Mouse (Mus musculus): Measurements from ENCODE around the gene Mrpl45. TPM values are rescaled to one million over a fixed set of nuclear protein-coding genes. Genes with fewer than 3 reads are reported as not detected.
A peak's percentile ranks its signal among the peaks of the same experiment; 100 is the strongest.

Gene Mrpl45
- polyA plus RNA-seq, 1 experiment from 2014 or later = 43.0 TPM

DNA sequence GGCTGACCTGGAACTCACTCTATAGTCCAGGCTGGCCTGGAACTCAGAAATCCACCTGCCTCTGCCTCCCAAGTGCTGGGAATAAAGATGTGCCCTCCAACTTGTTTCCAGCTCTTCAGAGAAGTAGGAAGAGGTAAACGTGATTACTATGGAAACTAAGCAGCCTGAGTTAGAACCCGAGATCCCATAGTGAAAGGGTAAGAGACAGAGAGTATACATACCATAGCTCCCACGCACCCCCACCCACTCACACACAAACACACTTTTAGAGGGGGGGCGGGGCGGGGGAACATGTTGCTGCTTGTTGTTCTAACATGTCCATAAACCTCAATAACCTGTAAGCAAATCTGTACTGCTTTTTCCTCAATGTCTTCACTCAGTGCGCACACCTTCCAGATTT lies 37.1 kb upstream of the Mrpl45 start:
- 78% methylated on average over 6 of the region's 6 CpGs for WGBS
- Histone ChIP-seq H3K4me1 (replicated peaks; ENCODE audit: control insufficient read depth, insufficient read depth, low read length) (peaks cover 11% of the 10 kb centered on the region), H3K9ac (ENCODE audit: low read length) (peak overlapping the region; percentile 100; the same call in 1 of the 2 replicates), H3K36me3 (ENCODE audit: control insufficient read depth, insufficient read depth, low read length) (no peaks in the 10 kb centered on the region), H3K27me3 (ENCODE audit: control insufficient read depth, insufficient read depth, low read depth, low read length) (no peaks in the 10 kb centered on the region), H3K4me3 (ENCODE audit: low read length) (peak overlapping the region; percentile 100), H3K27ac (ENCODE audit: low read length) (no peak overlapping the region), H3K4me2 (ENCODE audit: low read depth, low read length) (peak overlapping the region; percentile 68), H3K9me3 (ENCODE audit: control insufficient read depth, low read length) (no peaks in the 10 kb centered on the region)
- ATAC-seq (ENCODE audit: low read depth) = no peak

DNA sequence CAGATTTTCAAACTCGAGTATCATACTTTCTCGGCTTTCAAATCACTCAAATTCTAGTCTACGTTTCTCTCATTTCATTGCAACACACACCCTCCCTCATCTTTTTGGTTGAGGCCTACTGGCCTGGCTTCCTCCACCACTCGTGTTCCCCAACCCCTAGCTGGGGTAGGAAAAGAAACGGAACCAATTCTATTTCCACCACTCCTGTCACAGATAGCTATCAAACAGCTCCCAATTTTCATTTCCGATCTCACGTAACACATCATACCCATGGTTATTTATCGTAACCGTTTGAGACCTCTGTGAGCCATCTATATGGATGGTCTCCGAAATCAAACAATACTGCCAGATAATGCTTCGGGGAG lies 36.5 kb upstream of the Mrpl45 start:
- WGBS = 9% methylated on average over 11 of the region's 11 CpGs
- Histone ChIP-seq H3K4me1 (replicated peaks; ENCODE audit: control insufficient read depth, insufficient read depth, low read length) (peaks cover 11% of the 10 kb centered on the region), H3K9ac (ENCODE audit: low read length) (peak overlapping the region; percentile 100), H3K4me2 (ENCODE audit: low read depth, low read length) (peak overlapping the region; percentile 68), H3K27me3 (ENCODE audit: control insufficient read depth, insufficient read depth, low read depth, low read length) (no peaks in the 10 kb centered on the region), H3K36me3 (ENCODE audit: control insufficient read depth, insufficient read depth, low read length) (no peaks in the 10 kb centered on the region), H3K4me3 (ENCODE audit: low read length) (peak overlapping the region; percentile 100), H3K27ac (ENCODE audit: low read length) (peak overlapping the region; percentile 97), H3K9me3 (ENCODE audit: control insufficient read depth, low read length) (no peaks in the 10 kb centered on the region)
- no peak for ATAC-seq (ENCODE audit: low read depth)

DNA sequence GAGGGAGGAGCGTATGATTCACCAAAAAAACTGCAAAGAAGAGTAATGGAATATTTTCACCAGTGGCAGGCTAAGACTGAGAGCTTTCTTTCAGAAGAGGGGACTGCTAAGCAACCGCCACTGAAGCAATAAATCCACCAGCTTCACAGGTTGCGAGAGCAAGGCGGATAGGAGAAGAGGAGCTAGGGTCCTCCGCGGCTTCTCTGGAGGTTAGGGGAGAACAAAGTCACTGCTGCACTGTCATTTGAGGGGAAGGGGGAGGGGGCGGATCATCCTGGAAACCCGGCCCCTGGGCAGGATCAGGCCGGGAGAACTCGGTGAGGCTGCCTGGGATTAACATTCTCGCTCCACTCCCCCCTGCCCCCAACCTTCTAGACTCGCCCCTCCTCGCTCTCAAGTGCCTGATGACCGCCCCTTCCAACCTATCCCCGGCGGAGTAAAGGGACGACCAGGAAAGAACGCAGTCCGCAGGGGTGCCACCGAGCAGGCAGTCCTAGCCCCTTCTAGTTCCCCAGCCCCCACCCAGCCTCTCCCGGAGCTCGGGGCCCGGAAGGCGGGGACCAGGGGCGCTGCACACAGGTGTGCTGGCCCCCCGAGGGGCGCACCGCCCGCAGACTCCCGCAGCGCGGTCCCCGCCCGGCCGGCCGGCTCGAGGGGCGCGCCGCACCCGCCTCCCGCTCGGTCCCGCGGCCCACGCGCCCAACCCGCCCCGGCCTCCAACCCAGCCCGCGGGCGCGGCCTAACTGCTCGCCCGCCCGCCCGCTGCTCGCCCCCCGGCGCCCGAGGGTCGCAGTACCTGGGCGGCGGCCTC lies 35.9 kb upstream of the Mrpl45 start:
- ATAC-seq (ENCODE audit: low read depth) = peak; percentile 84
- Histone ChIP-seq H3K4me1 (replicated peaks; ENCODE audit: control insufficient read depth, insufficient read depth, low read length) (peaks cover 11% of the 10 kb centered on the region), H3K36me3 (ENCODE audit: control insufficient read depth, insufficient read depth, low read length) (no peaks in the 10 kb centered on the region), H3K4me2 (ENCODE audit: low read depth, low read length) (peak overlapping the region; percentile 68), H3K4me3 (ENCODE audit: low read length) (peak overlapping the region; percentile 100), H3K9ac (ENCODE audit: low read length) (peak overlapping the region; percentile 100), H3K27me3 (ENCODE audit: control insufficient read depth, insufficient read depth, low read depth, low read length) (no peaks in the 10 kb centered on the region), H3K27ac (ENCODE audit: low read length) (peak overlapping the region; percentile 97), H3K9me3 (ENCODE audit: control insufficient read depth, low read length) (no peaks in the 10 kb centered on the region)
- WGBS = 1% methylated on average over 50 of the region's 64 CpGs

DNA sequence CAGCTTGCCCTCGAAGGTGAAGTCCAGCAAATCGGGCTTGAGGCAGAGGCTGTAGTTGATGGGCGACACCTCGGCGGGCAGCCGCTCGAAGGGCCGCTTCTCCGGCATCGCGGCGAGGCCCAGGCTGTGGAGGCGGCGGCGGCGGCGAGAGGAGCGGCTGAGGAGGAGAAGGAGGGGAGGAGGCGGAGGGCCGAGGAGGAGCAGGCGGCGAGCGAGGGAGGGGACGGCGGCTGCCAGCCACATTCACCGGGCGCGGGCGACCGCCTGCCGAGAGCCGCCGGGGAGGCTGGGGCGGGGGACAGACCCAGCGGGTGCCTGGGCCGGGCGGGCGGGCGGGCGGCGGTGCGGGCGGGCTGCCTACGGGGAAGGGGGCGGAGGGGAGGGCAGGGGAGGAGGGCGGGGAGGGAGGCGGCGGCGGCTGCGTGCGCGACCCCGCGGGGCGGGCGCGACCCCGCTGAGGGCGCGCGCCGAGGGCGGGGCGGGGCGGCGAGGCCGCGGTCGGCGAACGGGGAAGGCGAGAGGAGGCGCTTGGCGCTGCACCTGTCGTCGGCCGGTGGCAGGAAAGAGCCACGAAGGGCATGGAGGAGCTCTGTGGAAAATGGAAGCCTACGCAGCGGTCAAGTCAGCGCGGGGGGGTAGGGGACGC lies 35.2 kb upstream of the Mrpl45 start, which contains the start of gene Npepps:
Gene Npepps, minus strand, starts transcription at position 423 of the 646 bp plus-strand sequence.
- peak within 1 kb of the TSS; percentile 68 for H3K4me2 ChIP-seq (ENCODE audit: low read depth, low read length)
- no peaks in the 10 kb centered on the region for H3K36me3 ChIP-seq (ENCODE audit: control insufficient read depth, insufficient read depth, low read length)
- H3K4me3 ChIP-seq (ENCODE audit: low read length) = peak within 1 kb of the TSS; percentile 100
- WGBS = 0% methylated on average over 32 of the region's 83 CpGs
- H3K27ac ChIP-seq (ENCODE audit: low read length) = peak within 1 kb of the TSS; percentile 97
- peaks cover 11% of the 10 kb centered on the region for H3K4me1 ChIP-seq (replicated peaks; ENCODE audit: control insufficient read depth, insufficient read depth, low read length)
- no peaks in the 10 kb centered on the region for H3K9me3 ChIP-seq (ENCODE audit: control insufficient read depth, low read length)
- no peaks in the 10 kb centered on the region for H3K27me3 ChIP-seq (ENCODE audit: control insufficient read depth, insufficient read depth, low read depth, low read length)
- H3K9ac ChIP-seq (ENCODE audit: low read length) = peak within 1 kb of the TSS; percentile 100
- peak; percentile 85 for ATAC-seq (ENCODE audit: low read depth)

DNA sequence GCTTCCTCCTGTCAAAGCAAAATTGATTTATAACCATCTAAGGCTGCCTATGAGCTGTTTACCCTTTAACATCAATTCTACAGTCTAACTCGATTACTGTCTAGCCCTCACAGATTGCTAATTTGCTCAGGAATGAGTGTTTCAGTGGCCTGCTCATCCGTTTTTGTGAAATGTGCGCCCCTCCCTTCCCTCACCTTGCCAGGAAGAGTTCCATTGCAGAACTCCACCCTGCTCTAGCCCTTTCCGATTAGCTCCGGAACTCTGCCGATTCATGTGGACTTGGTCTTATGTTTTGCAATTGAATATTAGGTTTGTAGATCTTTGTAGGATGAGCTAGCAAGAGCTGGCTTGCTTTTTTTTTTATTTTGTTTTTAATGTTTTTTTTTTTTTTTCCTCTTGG lies 33.3 kb upstream of the Mrpl45 start:
- Histone ChIP-seq H3K9me3 (ENCODE audit: control insufficient read depth, low read length) (no peaks in the 10 kb centered on the region), H3K27ac (ENCODE audit: low read length) (no peak overlapping the region), H3K9ac (ENCODE audit: low read length) (no peak overlapping the region), H3K36me3 (ENCODE audit: control insufficient read depth, insufficient read depth, low read length) (no peaks in the 10 kb centered on the region), H3K4me3 (ENCODE audit: low read length) (no peak overlapping the region), H3K27me3 (ENCODE audit: control insufficient read depth, insufficient read depth, low read depth, low read length) (no peaks in the 10 kb centered on the region), H3K4me1 (replicated peaks; ENCODE audit: control insufficient read depth, insufficient read depth, low read length) (peaks cover 11% of the 10 kb centered on the region), H3K4me2 (ENCODE audit: low read depth, low read length) (no peak overlapping the region)
- 73% methylated on average over 6 of the region's 6 CpGs for WGBS
- ATAC-seq (ENCODE audit: low read depth) = no peak

DNA sequence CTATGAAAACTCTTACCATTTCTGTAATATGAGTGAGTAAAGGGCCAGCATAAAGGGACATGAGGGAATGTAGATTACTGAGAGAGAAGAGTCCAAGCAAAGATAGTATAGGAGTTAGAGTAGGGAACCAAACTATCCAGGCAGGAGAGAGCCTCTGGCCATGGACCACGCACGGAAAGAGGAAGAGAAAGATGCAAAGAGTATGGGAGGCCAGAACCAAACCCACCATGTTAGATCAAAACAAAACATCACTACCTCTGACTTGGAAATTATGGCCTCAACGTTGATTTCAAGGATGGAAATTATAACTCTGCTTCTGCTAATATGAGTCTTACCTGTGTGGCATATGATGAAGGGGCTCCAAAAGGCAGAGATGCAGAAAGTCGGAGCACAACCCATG lies 30.7 kb upstream of the Mrpl45 start:
- no peaks in the 10 kb centered on the region for H3K4me1 ChIP-seq (replicated peaks; ENCODE audit: control insufficient read depth, insufficient read depth, low read length)
- WGBS = 66% methylated on average over 4 of the region's 4 CpGs
- no peak overlapping the region for H3K4me2 ChIP-seq (ENCODE audit: low read depth, low read length)
- H3K27ac ChIP-seq (ENCODE audit: low read length) = no peak overlapping the region
- no peaks in the 10 kb centered on the region for H3K27me3 ChIP-seq (ENCODE audit: control insufficient read depth, insufficient read depth, low read depth, low read length)
- no peak for ATAC-seq (ENCODE audit: low read depth)
- H3K9ac ChIP-seq (ENCODE audit: low read length) = no peak overlapping the region
- H3K9me3 ChIP-seq (ENCODE audit: control insufficient read depth, low read length) = no peaks in the 10 kb centered on the region
- H3K36me3 ChIP-seq (ENCODE audit: control insufficient read depth, insufficient read depth, low read length) = no peaks in the 10 kb centered on the region
- H3K4me3 ChIP-seq (ENCODE audit: low read length) = no peak overlapping the region

DNA sequence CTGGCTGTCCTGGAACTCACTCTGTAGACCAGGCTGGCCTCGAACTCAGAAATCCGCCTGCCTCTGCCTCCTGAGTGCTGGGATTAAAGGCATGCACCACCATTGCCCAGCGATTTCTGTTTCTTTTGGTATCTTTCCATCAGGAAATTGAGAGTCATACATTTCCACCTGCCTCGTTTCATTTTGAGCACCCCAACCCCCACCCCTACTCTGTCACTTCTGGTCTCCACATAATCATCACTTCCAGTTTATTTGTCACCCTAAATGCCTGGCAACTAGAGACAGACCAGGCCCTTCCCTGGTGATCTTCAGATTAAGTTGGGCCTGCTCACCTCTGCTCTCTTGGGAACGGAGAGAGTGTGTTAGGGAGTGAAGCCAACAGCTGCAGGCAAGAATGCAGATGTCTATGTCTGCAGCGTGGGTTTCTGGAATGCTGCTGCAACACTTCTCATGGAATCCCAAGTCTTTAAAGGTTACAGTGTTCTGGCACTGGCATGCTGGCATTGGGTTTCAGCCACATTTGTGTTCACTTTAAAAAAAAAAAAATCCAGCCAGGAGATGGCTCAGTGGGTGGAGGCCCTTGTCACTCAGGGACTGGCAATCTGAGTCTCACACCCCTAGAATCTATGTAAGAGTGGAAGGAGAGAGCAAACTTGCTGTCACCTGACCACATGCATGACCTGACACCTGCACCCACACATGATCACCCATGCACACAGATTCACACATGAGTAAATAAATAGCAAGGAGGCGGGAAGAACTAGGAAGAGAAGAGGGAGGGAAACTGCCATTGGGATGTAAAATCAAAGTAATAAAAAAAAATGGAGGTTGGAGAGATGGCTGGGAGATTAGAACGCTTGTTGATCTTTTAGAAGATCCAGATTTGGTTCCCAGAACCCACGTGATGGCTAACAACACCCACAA lies 29.4 kb upstream of the Mrpl45 start:
- Histone ChIP-seq H3K4me2 (ENCODE audit: low read depth, low read length) (no peak overlapping the region), H3K27ac (ENCODE audit: low read length) (no peak overlapping the region)
- WGBS = 59% methylated on average over 9 of the region's 9 CpGs

DNA sequence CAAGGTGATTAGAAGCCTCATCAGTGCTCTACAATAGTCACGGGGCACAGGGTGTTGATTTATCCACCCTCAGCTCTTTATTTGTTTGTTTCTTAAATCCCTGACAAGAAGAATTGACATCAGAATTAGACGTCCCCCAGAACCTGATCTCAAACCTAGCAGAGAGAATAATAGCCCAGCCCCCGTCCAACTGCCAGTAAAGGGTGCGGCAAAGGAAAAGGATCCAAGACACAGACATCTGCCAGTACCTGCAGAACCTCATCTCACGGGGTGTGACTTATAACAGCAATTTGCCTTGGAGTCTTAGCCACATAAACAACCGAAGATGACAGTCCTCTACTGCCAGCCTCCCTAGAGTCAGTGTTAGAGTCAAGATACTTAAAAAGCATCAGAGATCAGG lies 28.5 kb upstream of the Mrpl45 start:
- ATAC-seq (ENCODE audit: low read depth) = no peak
- Histone ChIP-seq H3K4me1 (replicated peaks; ENCODE audit: control insufficient read depth, insufficient read depth, low read length) (no peaks in the 10 kb centered on the region), H3K4me3 (ENCODE audit: low read length) (no peak overlapping the region), H3K9me3 (ENCODE audit: control insufficient read depth, low read length) (no peaks in the 10 kb centered on the region), H3K9ac (ENCODE audit: low read length) (no peak overlapping the region), H3K36me3 (ENCODE audit: control insufficient read depth, insufficient read depth, low read length) (no peaks in the 10 kb centered on the region), H3K4me2 (ENCODE audit: low read depth, low read length) (no peak overlapping the region), H3K27ac (ENCODE audit: low read length) (no peak overlapping the region), H3K27me3 (ENCODE audit: control insufficient read depth, insufficient read depth, low read depth, low read length) (no peaks in the 10 kb centered on the region)
- WGBS = 32% methylated on average over 6 of the region's 6 CpGs

More for the DNA sequence above, 29.4 kb upstream of the Mrpl45 start:
- Histone ChIP-seq H3K4me3 (ENCODE audit: low read length) (no peak overlapping the region), H3K9ac (ENCODE audit: low read length) (no peak overlapping the region), H3K27me3 (ENCODE audit: control insufficient read depth, insufficient read depth, low read depth, low read length) (no peaks in the 10 kb centered on the region), H3K4me1 (replicated peaks; ENCODE audit: control insufficient read depth, insufficient read depth, low read length) (no peaks in the 10 kb centered on the region), H3K36me3 (ENCODE audit: control insufficient read depth, insufficient read depth, low read length) (no peaks in the 10 kb centered on the region), H3K9me3 (ENCODE audit: control insufficient read depth, low read length) (no peaks in the 10 kb centered on the region)
- ATAC-seq (ENCODE audit: low read depth) = no peak

DNA sequence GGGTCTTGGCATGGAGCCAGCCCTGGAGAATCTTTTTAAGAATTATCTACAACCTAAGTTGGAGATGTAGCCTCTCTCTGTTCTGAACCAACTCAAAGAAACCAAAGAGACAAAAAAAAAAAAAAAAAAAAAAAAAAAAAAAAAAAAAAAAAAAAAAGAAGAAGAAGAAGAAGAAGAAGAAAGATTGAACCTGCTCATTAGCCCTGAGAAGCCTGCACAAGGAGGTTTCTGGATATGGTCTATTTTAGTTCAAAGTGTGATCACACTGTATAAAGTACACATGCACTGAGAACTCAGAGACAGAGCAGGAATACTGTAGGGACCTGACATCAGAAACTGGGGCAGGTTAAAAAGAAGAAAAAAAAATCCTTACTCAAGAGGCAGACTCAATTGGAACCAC lies 27.9 kb upstream of the Mrpl45 start:
- Histone ChIP-seq H3K9me3 (ENCODE audit: control insufficient read depth, low read length) (no peaks in the 10 kb centered on the region), H3K27ac (ENCODE audit: low read length) (no peak overlapping the region), H3K27me3 (ENCODE audit: control insufficient read depth, insufficient read depth, low read depth, low read length) (no peaks in the 10 kb centered on the region), H3K4me1 (replicated peaks; ENCODE audit: control insufficient read depth, insufficient read depth, low read length) (no peaks in the 10 kb centered on the region), H3K4me2 (ENCODE audit: low read depth, low read length) (no peak overlapping the region), H3K9ac (ENCODE audit: low read length) (no peak overlapping the region), H3K36me3 (ENCODE audit: control insufficient read depth, insufficient read depth, low read length) (no peaks in the 10 kb centered on the region), H3K4me3 (ENCODE audit: low read length) (no peak overlapping the region)
- no peak for ATAC-seq (ENCODE audit: low read depth)
